Mouse (Mus musculus): ENCODE measurements at regions not wholly inside any gene's neighbourhood (a gene's known extent, or its start where the extent isn't known, plus 50 kb on each side); places are given as distances from the start of the nearest gene placed in this dataset.

GRCm38 (mm10) chr19:51059961-51060665, 381.7 kb upstream of the Sorcs1 start:
- TF ChIP-seq MAFK (IDR thresholded peaks at IDR 0.05; ENCODE audit: insufficient read depth, low read depth, low read length) (no peak), ZC3H11A (IDR thresholded peaks at IDR 0.05; ENCODE audit: borderline replicate concordance, low read depth, low read length) (no peak), HCFC1 (IDR thresholded peaks at IDR 0.05; ENCODE audit: borderline replicate concordance, insufficient read depth, low read length) (no peak)

All from ES-E14 (cell line).